Comparison of ENCODE assay signal across 26 mouse cellular contexts in the genomic region with DNA sequence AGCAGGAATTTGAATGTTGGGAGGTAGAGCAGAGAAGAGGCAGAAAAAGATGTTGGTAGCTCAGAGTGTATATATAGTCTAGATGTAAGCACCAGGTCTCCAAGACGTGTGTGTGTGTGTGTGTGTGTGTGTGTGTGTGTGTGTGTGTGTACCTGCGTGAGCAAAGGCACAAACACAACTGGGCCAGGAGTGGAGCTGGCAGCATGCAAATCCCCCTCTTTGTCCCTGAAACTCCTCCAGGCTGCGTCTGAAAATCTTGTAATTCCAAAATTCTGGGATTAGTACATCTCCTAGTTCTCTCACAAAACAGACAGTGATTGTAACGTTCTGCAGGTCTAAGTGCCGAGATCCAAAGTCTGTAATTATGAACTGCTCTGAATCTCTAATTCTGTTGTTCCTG.
"Had no signal": no experiment of that assay in that cellular context is flagged by ENCODE, and none has a peak within 500 bp of the region (broad histone marks: within the 10 kb centered on the region; RNA-seq: fewer than 3 reads in every experiment).

No protein-coding gene starts in this region.

- H3K9ac ChIP-seq: heart, embryonic 12.5 days; hindbrain, embryonic 12.5 days; hindbrain, embryonic 14.5 days; intestine, embryonic 15.5 days; limb, embryonic 12.5 days; liver, embryonic 13.5 days; liver, embryonic 15.5 days had no signal

- H3K9me3 ChIP-seq: heart, embryonic 12.5 days; hindbrain, embryonic 10.5 days; hindbrain, embryonic 12.5 days; intestine, embryonic 15.5 days; limb, embryonic 10.5 days; limb, embryonic 12.5 days; liver, embryonic 13.5 days; liver, embryonic 15.5 days had no signal

- H3K27ac ChIP-seq: gastrocnemius, adult 2 months; heart, adult 2 months; hindbrain, embryonic 10.5 days; hindbrain, embryonic 12.5 days; hindbrain, embryonic 14.5 days; intestine, embryonic 15.5 days; kidney, postnatal 0 days; layer of hippocampus, adult 2 months; left cerebral cortex, adult 2 months; limb, embryonic 10.5 days; limb, embryonic 12.5 days; liver, embryonic 13.5 days; liver, embryonic 15.5 days had no signal

- DNase-seq: gastrocnemius, adult 2 months; gastrocnemius, postnatal 10 days; gastrocnemius, postnatal 25 days; heart, adult 2 months; heart, postnatal 10 days; heart, postnatal 4 days; kidney, adult 18-20 months; kidney, postnatal 25 days; kidney, postnatal 4 days; liver; liver, embryonic 13.5 days had no signal

- H3K27me3 ChIP-seq: intestine, embryonic 15.5 days had no signal

- H3K4me3 ChIP-seq: gastrocnemius, adult 2 months; heart, adult 2 months; heart, embryonic 12.5 days; hindbrain, embryonic 10.5 days; hindbrain, embryonic 12.5 days; intestine, embryonic 15.5 days; layer of hippocampus, adult 2 months; left cerebral cortex, adult 2 months; limb, embryonic 10.5 days; limb, embryonic 12.5 days; liver, embryonic 13.5 days; liver, embryonic 15.5 days had no signal

- ATAC-seq: hindbrain, embryonic 16.5 days; inflammation-experienced regulatory T-cells, adult 6 months; intestine, embryonic 15.5 days; intestine, postnatal 0 days had no signal

- H3K4me2 ChIP-seq: heart, embryonic 12.5 days; hindbrain, embryonic 12.5 days; hindbrain, embryonic 14.5 days; intestine, embryonic 15.5 days; limb, embryonic 12.5 days; liver, embryonic 11.5 days; liver, embryonic 13.5 days; liver, embryonic 15.5 days had no signal

- H3K4me1 ChIP-seq: liver, embryonic 13.5 days; liver, embryonic 15.5 days had no signal

- H3K36me3 ChIP-seq: heart, embryonic 12.5 days; hindbrain, embryonic 10.5 days; hindbrain, embryonic 12.5 days; intestine, embryonic 15.5 days; limb, embryonic 10.5 days; limb, embryonic 12.5 days; liver, embryonic 13.5 days; liver, embryonic 15.5 days had no signal
